Mouse (Mus musculus): ENCODE measurements around the gene Bag1. TPM values are rescaled to one million over a fixed set of nuclear protein-coding genes. Genes with fewer than 3 reads are reported as not detected.

Gene Bag1
- polyA plus RNA-seq, 1 experiment from 2014 or later, result 259 TPM

DNA sequence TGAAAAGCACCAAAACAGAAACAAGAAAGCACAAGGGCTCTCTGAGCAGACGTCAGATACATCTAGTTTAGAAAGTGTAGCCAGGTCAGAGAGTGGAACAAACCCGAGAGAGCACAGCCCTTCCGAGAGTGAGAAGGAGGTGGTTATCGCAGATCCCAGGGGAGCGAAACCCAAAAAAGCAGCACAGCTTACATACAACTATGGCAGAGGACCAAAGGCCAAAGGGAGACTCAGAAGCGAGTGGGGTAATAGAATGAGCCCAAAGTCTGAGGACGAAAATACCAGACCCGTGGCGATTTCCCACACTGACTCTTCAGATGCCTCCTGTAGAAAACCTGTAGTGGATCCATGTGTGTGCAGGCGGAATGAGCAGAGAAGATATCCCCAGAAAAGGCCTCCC, 28.6 kb upstream of the Bag1 start:
- DNase-seq (ENCODE audit: low spot score), result no peak
- no peaks in the 10 kb centered on the region; the same call in 1 of the 2 replicates for H3K4me1 ChIP-seq (replicated peaks; ENCODE audit: control insufficient read depth, insufficient read depth)
- no peak for TF ChIP-seq CTCF (IDR thresholded peaks at IDR 0.05; ENCODE audit: low read depth)
- TF ChIP-seq EP300 (optimal IDR thresholded peaks at IDR 0.05), result no peak
- H3K36me3 ChIP-seq (ENCODE audit: control insufficient read depth, insufficient read depth, low read length), result peaks cover 13% of the 10 kb centered on the region
- no peak overlapping the region for H3K4me2 ChIP-seq (replicated peaks; ENCODE audit: low read depth)
- no peak overlapping the region for H3K9ac ChIP-seq (ENCODE audit: low read length)
- WGBS, result 91% methylated on average over 10 of the region's 10 CpGs
- H3K27ac ChIP-seq (replicated peaks), result no peak overlapping the region
- H3K27me3 ChIP-seq (ENCODE audit: control insufficient read depth, insufficient read depth, low read length), result no peaks in the 10 kb centered on the region
- H3K9me3 ChIP-seq (ENCODE audit: control insufficient read depth, low read length), result no peaks in the 10 kb centered on the region
- no peak overlapping the region for H3K4me3 ChIP-seq (ENCODE audit: low read depth, low read length)
- no peak for ATAC-seq (ENCODE audit: low FRiP score, low TSS enrichment)

DNA sequence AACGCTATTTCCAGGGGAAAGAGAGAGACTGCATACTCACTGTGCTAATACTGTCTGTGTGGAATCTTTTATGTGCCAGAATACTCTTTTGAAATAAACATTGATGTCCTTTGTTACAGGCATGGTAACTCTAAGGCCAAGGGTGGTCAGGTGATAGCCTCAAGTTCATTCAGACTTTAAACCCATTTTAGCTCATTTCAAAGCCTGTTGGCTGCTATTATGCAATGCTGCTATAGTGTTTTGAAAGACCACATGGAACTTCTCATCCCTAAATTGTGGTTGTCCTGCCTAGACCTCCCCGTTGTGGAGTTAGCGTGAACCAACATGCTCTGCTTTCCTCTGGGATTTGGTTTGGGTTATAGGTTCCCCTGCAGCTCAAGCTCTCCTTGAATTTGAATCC, 27.6 kb upstream of the Bag1 start:
- Histone ChIP-seq H3K9ac (ENCODE audit: low read length) (no peak overlapping the region), H3K27me3 (ENCODE audit: control insufficient read depth, insufficient read depth, low read length) (no peaks in the 10 kb centered on the region), H3K27ac (replicated peaks) (no peak overlapping the region), H3K9me3 (ENCODE audit: control insufficient read depth, low read length) (no peaks in the 10 kb centered on the region), H3K36me3 (ENCODE audit: control insufficient read depth, insufficient read depth, low read length) (peaks cover 13% of the 10 kb centered on the region), H3K4me2 (replicated peaks; ENCODE audit: low read depth) (no peak overlapping the region), H3K4me3 (ENCODE audit: low read depth, low read length) (no peak overlapping the region), H3K4me1 (replicated peaks; ENCODE audit: control insufficient read depth, insufficient read depth) (no peaks in the 10 kb centered on the region; the same call in 1 of the 2 replicates)
- ATAC-seq (ENCODE audit: low FRiP score, low TSS enrichment) (no peak), DNase-seq (ENCODE audit: low spot score) (no peak)
- WGBS, result 75% methylated on average over 3 of the region's 3 CpGs
- TF ChIP-seq EP300 (optimal IDR thresholded peaks at IDR 0.05) (no peak), CTCF (IDR thresholded peaks at IDR 0.05; ENCODE audit: low read depth) (no peak)

DNA sequence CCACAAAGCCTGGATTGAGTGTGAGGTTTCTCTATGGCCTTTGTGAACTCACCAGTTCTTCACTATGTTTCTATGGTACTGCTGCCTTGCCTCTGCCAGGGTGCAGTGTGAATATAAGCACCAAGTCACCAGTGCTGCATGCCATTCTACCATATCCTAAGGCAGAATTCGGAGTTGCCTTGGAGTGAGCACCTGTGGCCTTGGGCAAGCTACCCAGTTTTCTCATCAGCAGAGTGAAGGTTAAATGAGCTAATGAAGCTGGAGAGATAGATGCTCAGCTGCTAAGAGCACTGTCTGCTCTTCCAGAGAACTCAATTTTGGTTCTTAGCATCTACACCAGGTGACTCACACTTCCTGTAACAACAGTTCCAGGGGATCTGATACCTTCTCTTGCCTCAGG, 25.9 kb upstream of the Bag1 start:
- Histone ChIP-seq H3K27ac (replicated peaks) (no peak overlapping the region), H3K4me2 (replicated peaks; ENCODE audit: low read depth) (no peak overlapping the region), H3K4me3 (ENCODE audit: low read depth, low read length) (no peak overlapping the region), H3K9ac (ENCODE audit: low read length) (no peak overlapping the region), H3K9me3 (ENCODE audit: control insufficient read depth, low read length) (no peaks in the 10 kb centered on the region), H3K27me3 (ENCODE audit: control insufficient read depth, insufficient read depth, low read length) (no peaks in the 10 kb centered on the region), H3K4me1 (replicated peaks; ENCODE audit: control insufficient read depth, insufficient read depth) (no peaks in the 10 kb centered on the region; the same call in 1 of the 2 replicates), H3K36me3 (ENCODE audit: control insufficient read depth, insufficient read depth, low read length) (peaks cover 10% of the 10 kb centered on the region)
- DNase-seq (ENCODE audit: low spot score) (no peak), ATAC-seq (ENCODE audit: low FRiP score, low TSS enrichment) (no peak)
- 89% methylated on average over 1 of the region's 1 CpGs for WGBS
- TF ChIP-seq CTCF (IDR thresholded peaks at IDR 0.05; ENCODE audit: low read depth) (no peak), EP300 (optimal IDR thresholded peaks at IDR 0.05) (no peak)

DNA sequence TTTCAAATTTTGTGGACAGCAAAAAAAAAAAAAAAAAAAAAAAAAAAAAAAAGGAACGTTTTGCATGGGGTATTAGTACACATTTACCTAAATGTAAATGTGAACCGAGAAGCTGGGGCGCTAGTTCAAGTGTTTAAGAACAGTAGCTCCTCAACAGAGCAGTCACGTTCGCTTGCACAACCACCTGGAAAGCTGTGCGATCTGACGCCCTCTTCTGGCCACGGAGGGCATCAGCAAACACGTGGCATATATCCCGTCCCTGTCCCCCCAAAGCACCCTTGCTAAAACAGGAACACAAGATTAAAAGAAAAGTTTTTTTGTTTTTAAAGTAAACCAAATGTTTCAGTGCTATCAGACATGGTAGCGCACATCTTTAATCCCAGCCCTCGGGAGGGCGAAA, 23.6 kb upstream of the Bag1 start:
- H3K4me3 ChIP-seq (ENCODE audit: low read depth, low read length), result peak overlapping the region; percentile 91
- TF ChIP-seq CTCF (IDR thresholded peaks at IDR 0.05; ENCODE audit: low read depth) (peak; percentile 78), EP300 (optimal IDR thresholded peaks at IDR 0.05) (no peak)
- no peaks in the 10 kb centered on the region; the same call in 1 of the 2 replicates for H3K36me3 ChIP-seq (ENCODE audit: control insufficient read depth, insufficient read depth, low read length)
- 24% methylated on average over 13 of the region's 13 CpGs for WGBS
- H3K27ac ChIP-seq (replicated peaks), result peak overlapping the region; percentile 96
- peak overlapping the region; percentile 88 for H3K9ac ChIP-seq (ENCODE audit: low read length)
- no peak for ATAC-seq (ENCODE audit: low FRiP score, low TSS enrichment)
- no peaks in the 10 kb centered on the region for H3K27me3 ChIP-seq (ENCODE audit: control insufficient read depth, insufficient read depth, low read length)
- peak; percentile 73 for DNase-seq (ENCODE audit: low spot score)
- H3K9me3 ChIP-seq (ENCODE audit: control insufficient read depth, low read length), result no peaks in the 10 kb centered on the region
- no peaks in the 10 kb centered on the region; the same call in 1 of the 2 replicates for H3K4me1 ChIP-seq (replicated peaks; ENCODE audit: control insufficient read depth, insufficient read depth)
- H3K4me2 ChIP-seq (replicated peaks; ENCODE audit: low read depth), result peak overlapping the region; percentile 69

DNA sequence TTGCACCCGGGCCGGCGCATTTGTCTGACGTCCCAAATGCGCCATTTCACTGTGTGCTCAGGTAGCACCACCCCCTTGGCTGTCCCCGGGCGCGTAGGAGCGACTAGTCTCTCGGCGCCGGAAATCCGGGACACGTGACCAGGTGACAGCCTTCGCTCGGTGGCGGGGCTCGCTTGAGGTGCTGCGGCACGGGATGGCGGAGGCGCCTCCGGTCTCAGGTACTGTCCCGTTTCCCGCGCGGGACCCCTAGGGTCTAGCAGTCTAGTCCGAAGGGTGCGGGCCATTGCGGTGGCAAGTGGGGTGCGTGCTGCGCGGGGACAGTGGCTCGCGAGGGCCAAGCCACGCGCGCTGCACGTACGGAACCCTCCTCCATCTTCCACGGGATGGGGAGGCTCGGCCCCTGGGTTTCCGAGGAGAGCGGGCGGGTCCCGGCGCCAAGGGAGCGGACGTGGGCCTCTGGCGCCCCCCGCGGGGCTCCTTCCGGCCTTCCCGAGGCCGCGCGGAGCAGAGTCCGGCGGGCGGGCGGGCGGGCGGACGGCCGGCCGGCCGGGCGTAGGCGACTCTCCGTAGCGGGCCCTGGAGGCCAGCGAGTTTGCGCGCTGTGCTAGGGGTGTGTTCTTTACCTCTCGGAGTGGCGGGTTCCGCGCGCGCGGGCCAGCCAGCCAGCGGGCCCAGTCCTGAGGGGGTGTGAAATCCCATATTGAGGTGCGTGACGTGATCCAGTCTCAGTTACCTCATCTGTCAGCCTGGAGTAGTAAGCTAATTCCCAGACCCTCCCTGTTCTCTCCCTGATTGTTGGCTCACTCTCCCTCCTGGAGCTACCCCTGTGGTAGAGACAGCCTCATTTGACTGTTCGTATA, 23.0 kb upstream of the Bag1 start, which contains the start of gene Nfx1:
Nfx1 (plus strand) TSS at position 65 of the 860 bp plus-strand sequence.
- H3K4me1 ChIP-seq (replicated peaks; ENCODE audit: control insufficient read depth, insufficient read depth), result no peaks in the 10 kb centered on the region; the same call in 1 of the 2 replicates
- H3K36me3 ChIP-seq (ENCODE audit: control insufficient read depth, insufficient read depth, low read length), result peaks cover under 1% of the 10 kb centered on the region
- DNase-seq (ENCODE audit: low spot score) (peak; percentile 98), ATAC-seq (ENCODE audit: low FRiP score, low TSS enrichment) (peak; percentile 95)
- no peaks in the 10 kb centered on the region for H3K9me3 ChIP-seq (ENCODE audit: control insufficient read depth, low read length)
- no peaks in the 10 kb centered on the region for H3K27me3 ChIP-seq (ENCODE audit: control insufficient read depth, insufficient read depth, low read length)
- H3K4me3 ChIP-seq (ENCODE audit: low read depth, low read length), result peak within 1 kb of the TSS; percentile 91
- WGBS, result under 1% methylated on average over 81 of the region's 85 CpGs
- peak within 1 kb of the TSS; percentile 88 for H3K9ac ChIP-seq (ENCODE audit: low read length)
- H3K4me2 ChIP-seq (replicated peaks; ENCODE audit: low read depth), result peak within 1 kb of the TSS; percentile 69
- H3K27ac ChIP-seq (replicated peaks), result peak within 1 kb of the TSS; percentile 96
- TF ChIP-seq EP300 (optimal IDR thresholded peaks at IDR 0.05) (peak; percentile 92), CTCF (IDR thresholded peaks at IDR 0.05; ENCODE audit: low read depth) (no peak; the same call in 1 of the 2 replicates)

DNA sequence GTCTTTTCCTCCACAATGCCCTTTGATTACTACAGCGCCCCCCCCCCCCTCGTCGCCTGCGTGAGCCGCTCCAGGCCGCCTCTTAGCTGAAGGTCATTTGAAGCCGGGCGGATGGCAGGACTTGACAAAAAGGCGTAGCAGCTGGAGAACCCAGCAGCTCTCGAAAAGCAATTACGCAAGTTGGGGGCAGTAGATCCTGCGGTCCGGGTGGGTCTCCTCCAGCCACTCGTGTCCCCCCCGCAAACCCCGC, 22.4 kb upstream of the Bag1 start:
- Histone ChIP-seq H3K4me2 (replicated peaks; ENCODE audit: low read depth) (peak overlapping the region; percentile 69), H3K36me3 (ENCODE audit: control insufficient read depth, insufficient read depth, low read length) (peaks cover 4% of the 10 kb centered on the region), H3K4me1 (replicated peaks; ENCODE audit: control insufficient read depth, insufficient read depth) (no peaks in the 10 kb centered on the region; the same call in 1 of the 2 replicates), H3K27me3 (ENCODE audit: control insufficient read depth, insufficient read depth, low read length) (no peaks in the 10 kb centered on the region), H3K4me3 (ENCODE audit: low read depth, low read length) (peak overlapping the region; percentile 91), H3K9me3 (ENCODE audit: control insufficient read depth, low read length) (no peaks in the 10 kb centered on the region), H3K9ac (ENCODE audit: low read length) (peak overlapping the region; percentile 88), H3K27ac (replicated peaks) (peak overlapping the region; percentile 96)
- DNase-seq (ENCODE audit: low spot score), result no peak
- WGBS, result 0% methylated on average over 16 of the region's 16 CpGs
- TF ChIP-seq CTCF (IDR thresholded peaks at IDR 0.05; ENCODE audit: low read depth) (peak; percentile 20; the same call in 1 of the 2 replicates), EP300 (optimal IDR thresholded peaks at IDR 0.05) (no peak)
- no peak; the same call in 1 of the 2 replicates for ATAC-seq (ENCODE audit: low FRiP score, low TSS enrichment)
